Mouse (Mus musculus) fibroblast of lung, adult 2 months (primary cell): Measurements from ENCODE around the gene Armc3.
"Not testable (repeated sequence)": the region's sequence is repeated elsewhere in the genome, so short reads cannot be mapped to it uniquely, and the experiment has no call there.

Experiments
- DNase-seq: peaks from one replicate; pipeline ENCODE4 v3.0.0-alpha.2; 2011; ENCODE audit warnings: low read depth

Armc3 gene

DNA sequence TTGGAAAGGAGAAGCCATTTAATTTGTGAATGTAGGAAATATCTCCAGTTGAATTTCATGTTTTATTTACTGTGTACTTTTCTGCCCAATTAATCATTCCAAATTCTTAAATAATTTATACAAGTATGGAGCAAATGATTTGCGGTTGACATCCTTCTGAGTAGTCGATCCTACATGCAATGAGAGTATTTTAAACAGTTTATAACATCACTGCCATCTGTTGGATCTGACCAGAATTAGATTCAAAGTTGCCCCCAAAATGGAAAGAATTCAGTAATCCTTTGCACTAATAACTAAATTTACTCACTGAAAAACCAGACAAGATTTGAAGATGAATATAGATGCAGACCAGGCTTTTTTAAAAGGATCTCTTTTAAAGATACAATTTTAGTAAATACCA is 75.5 kb downstream of the Armc3 start:
- no peak for DNase-seq

- peak; percentile 26 for DNase-seq
These were observed 76.8 kb downstream of the Armc3 start for GRCm38 (mm10) chr2:19275602-19276539.

- DNase-seq, result no peak
These were observed 81.2 kb downstream of the Armc3 start for GRCm38 (mm10) chr2:19280331-19280730.

DNA sequence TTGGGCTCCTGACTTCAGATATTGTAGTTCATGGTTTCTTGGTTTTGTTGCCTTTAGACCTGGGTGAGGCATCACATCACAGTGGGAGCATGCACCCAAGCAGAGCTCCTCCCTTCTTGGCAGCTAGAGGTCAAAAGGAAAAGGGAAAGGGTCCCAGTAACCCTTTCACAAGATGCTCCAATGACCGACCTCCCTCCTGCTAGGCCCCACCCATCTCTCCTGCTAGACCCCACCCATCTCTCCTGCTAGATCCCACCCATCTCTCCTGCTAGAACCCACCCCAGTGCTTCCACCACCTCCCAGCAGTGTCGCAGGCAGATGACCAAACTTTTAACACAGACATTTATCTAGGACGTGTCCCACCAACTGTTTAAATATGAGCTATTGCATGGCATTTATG is 93.3 kb downstream of the Armc3 start:
- DNase-seq, result no peak

GRCm38 (mm10) chr2:19300345-19301089 is 101.4 kb downstream of the Armc3 start:
- DNase-seq, result no peak

DNA sequence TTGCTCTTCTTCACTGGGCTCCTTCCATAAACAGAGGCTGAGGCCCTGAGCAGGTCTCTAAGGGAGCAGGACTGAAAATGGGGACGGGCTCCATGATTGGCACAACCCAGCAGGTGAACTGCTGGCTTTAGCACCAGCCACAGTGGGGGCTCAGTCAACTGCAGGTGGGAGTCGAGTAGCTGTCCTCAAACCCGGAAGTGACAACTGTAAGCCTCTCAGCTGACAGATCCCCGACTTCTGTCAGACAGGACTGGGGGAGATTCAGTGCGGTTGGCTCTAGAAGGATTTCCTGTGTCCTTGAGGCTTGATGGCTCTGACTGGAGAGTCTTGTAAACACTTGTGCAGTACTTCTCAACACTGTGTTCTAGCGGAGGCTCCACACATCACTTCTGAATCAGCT is 102.1 kb downstream of the Armc3 start:
- DNase-seq, result no peak

- not testable (repeated sequence) for DNase-seq
These were observed 104.0 kb downstream of the Armc3 start for GRCm38 (mm10) chr2:19303087-19303486.

DNA sequence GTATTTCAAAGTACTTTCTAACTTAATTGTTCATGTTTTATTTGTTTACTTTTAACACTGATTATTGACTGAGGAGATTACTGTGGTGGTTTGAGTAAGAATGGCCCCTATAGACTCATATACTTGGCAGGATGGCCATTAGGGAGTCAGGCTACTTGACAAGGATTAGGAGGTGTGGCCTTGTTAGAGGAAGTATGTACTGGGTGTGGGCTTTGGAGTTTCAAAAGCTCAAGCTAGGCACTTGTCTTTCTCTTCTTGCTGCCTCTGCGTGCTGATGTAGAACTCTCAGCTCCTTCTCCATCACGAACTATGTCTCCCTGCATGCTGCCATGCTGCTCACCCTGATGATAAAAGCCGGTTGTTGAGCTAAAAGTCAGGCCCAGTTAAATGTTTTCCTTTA is 111.4 kb downstream of the Armc3 start:
- no peak for DNase-seq

GRCm38 (mm10) chr2:19316056-19316455 is 117.0 kb downstream of the Armc3 start:
- DNase-seq, result no peak

GRCm38 (mm10) chr2:19316691-19317090 is 117.6 kb downstream of the Armc3 start:
- no peak for DNase-seq

- not testable (repeated sequence) for DNase-seq
These were observed 118.2 kb downstream of the Armc3 start for GRCm38 (mm10) chr2:19317151-19317812.

DNA sequence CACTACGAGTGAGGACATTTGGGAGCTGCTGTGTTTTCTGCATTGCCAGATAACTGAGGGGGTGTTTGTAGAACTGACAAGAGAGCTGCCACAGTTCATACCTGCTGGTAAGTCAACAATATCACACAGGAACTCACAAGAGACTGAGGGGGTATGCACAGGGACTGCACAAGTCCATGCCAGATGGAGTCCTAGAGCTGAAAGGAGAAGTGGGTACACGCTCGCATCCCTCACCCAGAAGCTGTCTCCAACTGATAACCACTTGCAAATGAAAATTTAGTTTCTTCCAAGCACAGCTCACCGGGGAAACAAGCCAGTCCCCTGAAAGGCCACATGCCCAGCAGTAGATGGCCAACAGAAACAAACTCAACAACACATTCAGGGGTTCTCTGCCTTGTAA is 119.4 kb downstream of the Armc3 start:
- DNase-seq, result no peak

DNA sequence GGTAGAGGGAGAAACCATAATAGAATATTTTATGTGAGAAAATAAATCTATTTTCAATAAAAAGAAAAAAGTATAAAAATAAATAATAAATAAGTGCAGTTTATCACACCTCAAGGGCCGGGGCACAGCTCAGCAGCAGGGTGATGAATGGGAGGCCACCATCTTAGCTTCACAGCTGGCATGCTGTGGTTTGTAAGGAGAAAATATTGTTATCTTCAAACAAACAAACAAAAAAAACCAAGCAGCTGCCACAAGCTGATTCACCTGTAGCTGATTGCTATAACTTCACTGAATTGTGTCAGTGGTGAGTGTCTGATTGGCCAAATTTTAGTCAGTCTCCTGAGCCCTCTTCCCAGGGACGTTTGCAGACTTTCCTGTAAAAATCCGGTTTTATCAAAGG is 120.2 kb downstream of the Armc3 start:
- no peak for DNase-seq

DNA sequence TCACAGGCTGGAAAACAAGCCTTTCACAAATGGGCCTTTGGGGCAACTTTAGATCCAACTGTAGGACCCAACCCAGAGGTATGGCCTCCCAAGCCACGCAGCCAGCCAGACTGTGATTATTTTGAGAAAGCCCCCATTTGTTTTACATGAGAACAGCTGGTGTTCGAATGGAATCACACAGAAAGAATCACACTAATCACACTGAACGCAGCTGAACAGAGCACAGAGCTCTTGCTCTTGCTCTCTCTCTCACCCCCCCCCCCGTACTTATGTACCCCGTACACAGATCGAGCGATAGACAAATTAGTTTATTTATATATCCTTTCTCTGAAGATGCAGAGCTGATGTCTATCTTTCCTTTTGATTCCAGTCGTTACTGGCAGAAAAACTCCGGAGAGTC is 123.3 kb downstream of the Armc3 start:
- DNase-seq, result no peak

- no peak for DNase-seq
These were observed 127.3 kb downstream of the Armc3 start for GRCm38 (mm10) chr2:19326376-19326775.

- no peak for DNase-seq
These were observed 128.7 kb downstream of the Armc3 start for GRCm38 (mm10) chr2:19327811-19328210.

DNA sequence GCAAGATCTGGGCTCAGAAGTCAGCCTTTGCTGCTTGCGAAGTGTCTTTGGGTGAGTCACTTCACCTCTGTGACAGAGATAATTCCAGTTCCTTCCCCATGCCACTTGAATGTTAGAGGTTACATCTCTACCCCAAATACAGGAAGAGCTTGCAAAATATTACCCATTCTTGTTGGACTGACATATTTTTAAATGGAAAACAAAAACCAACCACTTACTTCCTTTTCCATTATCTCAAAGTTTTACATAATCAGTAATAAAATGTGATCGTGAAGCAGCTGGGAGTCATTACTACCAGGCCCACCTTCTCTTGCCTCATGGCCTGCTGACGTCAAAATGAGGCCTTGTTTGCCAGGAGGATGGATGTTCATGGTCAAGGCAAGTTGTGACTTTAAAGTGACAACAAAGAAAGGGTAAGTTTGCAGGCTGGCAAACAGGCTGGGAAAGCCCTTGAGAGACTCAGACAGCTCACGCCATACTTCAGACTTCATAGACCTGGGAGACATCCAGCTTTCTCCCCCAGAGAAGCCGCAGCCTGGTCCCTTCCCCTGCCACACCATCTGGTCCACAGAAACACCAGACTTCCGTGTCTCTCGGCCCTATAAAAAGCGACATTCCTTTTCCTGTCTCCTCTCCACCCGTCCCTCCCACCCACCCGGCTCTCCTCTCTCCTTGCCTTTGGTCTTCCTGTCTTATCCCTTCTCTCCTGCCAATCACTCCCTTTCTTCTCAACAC is 145.0 kb downstream of the Armc3 start:
- DNase-seq, result peak; percentile 21

DNA sequence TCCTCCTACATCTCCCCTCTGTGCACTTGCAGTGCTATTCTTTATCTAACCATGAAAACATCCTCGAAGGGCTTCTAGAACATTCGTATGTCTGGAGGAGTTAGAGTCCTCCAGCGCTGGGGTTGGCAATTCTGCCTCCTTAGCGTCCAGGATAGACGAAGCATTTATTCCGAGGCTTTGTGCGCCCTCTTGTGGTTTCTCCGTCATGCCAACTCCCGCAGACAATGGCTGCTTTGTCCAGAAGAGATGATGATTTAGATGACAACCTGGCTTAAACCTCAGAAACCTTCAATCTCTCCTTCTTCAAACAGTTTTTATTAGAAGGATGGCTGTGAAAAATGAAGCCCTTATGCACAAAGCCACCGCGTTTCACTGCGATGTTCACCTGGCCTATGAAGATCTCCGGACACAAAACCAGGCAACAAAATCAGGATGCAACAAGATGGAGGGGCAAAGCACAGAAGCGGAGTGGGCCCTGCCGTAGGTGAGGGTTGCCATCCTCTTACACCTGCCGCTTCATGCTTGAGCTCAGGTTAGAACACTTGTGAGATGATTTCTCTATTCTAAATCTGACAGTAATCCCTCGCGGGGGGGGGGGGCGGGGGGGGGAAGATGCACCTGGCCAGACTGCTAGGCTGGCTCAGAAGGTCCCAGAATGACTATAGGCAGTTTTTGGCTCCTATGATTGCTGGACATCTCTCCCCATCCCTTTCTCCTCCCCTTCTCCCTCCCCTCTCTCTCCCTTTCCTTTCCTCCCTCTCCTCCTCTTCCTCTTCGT is 145.7 kb downstream of the Armc3 start:
- peak; percentile 70 for DNase-seq

DNA sequence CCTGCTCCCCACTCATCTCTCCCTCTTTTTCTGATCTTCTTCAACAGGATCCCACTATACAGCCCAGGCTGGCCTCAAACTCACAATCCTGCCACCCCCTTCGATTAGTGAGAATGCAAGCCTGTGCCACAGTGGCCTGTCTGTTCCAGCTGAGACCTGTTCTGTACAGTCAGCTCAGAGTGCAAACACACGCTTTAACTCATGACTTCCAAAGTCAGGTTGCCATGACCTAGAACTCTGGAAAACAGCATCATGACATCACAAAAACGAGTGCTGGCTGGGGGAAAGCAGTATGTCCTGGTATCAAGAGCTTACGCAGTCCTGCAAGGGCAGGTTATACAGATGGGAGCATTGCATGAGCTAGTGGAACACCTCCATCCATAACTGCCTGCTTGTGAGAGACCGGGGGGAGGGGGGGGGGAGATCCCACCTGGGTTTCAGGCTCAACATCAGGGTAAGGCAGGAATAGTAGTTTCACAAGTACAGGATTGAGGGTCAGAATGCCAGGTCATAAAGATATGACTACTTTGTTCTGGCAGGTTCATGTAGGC is 146.4 kb downstream of the Armc3 start:
- DNase-seq, result no peak

DNA sequence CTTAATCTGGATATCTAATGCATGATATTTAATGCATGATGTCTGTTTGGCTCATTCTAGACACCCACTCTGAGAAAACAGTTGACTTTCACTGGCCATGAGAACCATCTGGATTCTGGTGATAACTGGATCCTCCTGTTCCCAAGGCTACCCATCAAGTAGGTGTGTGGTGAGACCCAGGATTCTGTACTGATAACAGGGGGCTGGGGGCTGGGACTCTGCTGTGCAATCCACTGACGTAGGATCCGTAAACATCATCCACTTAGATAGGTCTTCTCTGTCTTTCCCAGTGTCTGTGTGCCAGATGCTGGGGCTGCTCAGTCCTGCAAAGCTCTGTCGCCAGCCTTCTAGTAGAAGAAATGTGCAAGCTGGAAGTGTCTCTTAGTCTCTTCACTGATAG is 149.4 kb downstream of the Armc3 start:
- no peak for DNase-seq

DNA sequence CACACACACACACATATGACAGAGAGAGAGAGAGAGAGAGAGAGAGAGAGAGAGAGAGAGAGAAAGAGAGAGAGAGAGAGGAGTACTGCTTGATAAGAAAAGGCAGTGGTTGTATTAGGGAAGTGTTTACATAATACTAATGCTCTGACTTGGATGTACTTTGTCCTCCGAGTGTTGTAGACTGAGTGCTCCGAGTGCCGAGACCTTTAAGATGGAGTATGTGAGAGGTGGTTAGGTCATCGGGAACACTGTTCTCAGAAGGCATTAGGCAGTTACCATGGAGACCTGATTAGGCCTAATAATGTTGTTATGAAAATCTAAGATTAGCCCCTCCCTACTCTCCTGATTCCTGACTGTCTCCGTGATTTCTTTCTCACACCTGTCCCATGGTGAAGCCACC is 151.1 kb downstream of the Armc3 start:
- DNase-seq, result no peak
